Mouse (Mus musculus): Measurements from ENCODE around the gene Tnnt1. TPM values are rescaled to one million over a fixed set of nuclear protein-coding genes. Genes with fewer than 3 reads are reported as not detected.

Gene Tnnt1
- polyA plus RNA-seq, 1 experiment, result not detected

DNA sequence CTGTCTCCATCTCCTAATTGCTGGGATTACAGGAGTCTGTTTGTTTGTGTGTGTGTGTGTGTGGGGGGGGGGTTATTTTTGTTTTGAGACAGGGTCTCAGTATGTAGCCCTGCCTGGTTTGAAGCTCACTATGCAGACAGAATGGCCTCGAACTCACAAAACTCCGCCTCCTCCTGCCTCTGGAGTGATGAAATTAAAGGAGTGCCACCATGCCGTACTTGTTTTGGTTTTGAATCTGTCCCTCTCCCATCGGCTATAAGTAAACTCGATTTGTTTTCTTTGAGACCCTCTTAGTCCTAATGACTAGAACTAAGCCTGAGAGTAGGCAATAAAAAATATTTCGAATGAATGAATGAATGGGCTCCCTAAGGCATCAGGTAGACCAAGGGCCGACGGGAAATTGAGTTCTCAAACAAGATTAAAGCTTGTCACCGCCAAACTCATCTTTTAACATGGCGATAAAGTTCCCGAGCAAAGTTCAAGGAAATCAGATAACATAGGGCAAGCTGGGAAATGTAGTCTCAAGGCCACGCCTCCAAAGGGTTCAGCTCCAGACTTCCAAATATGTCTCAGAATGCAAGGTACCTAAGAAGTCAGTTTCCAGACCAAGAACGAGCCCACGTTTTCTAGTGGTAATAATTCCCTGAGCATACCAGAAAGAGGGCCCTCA lies 13.6 kb downstream of the Tnnt1 start:
- Histone ChIP-seq H3K4me3 (ENCODE audit: insufficient read depth, low read depth, low read length) (peak overlapping the region; percentile 16; the same call in 1 of the 2 replicates), H3K4me1 (ENCODE audit: control insufficient read depth, insufficient read depth, low read length) (peaks cover 18% of the 10 kb centered on the region), H3K27ac (ENCODE audit: insufficient read depth, low read depth, low read length) (0 out of 2 replicates have a peak overlapping the region, but pooled peaks have one; percentile 12)
- WGBS, result 6% methylated on average over 14 of the region's 14 CpGs
- no peak for TF ChIP-seq POLR2A (IDR thresholded peaks at IDR 0.05; ENCODE audit: insufficient read depth, low read depth, low read length)
- no peak for TF ChIP-seq CTCF (IDR thresholded peaks at IDR 0.05; ENCODE audit: insufficient read depth, low read depth, low read length)

DNA sequence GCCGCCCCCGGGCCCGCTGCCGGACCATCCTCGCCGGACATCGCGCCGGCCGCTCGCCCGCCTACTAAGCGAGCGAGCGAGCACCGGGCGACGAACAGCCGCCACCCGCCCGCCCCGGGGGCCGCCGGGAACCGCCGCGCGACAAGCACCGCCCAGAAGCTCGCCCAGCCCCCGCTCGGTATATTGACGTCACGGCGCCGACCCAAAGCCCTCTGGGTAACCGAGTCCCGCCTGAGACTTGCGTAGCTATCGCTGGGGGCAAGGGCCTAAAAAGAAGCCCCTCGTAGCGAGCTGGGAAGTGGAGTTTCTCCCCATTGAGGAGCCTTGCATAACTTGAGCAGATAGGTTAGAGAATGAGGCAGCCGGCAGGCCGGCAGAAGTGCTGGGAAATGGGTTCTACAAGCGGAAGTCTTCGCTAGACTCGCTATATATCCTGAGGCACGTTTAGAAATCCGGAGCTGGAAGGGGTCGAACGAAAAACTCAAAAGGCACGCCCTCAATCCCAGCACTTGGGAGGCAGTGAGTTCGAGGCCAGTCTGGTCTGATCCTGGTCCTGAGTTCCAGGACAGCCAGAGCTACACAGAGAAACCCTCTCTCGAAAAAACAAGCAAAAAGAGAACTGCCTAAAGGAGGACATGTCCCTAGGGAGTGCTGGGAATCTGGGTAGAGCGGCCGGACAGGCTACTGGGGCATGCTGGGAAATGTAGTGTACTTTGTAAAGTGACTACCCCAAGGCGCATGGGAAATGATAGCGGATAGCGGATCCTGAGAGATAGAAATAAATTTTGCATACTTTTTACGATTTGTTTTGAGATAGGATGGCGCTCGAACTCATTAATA lies 14.4 kb downstream of the Tnnt1 start, which contains the start of gene Ppp1r12c:
Gene Ppp1r12c (minus strand): TSS at position 123 of the 840 bp plus-strand sequence.
- peak; percentile 88 for TF ChIP-seq POLR2A (IDR thresholded peaks at IDR 0.05; ENCODE audit: insufficient read depth, low read depth, low read length)
- TF ChIP-seq CTCF (IDR thresholded peaks at IDR 0.05; ENCODE audit: insufficient read depth, low read depth, low read length), result no peak
- peak within 1 kb of the TSS; percentile 71 for H3K4me3 ChIP-seq (ENCODE audit: insufficient read depth, low read depth, low read length)
- WGBS, result under 1% methylated on average over 61 of the region's 62 CpGs
- peaks cover 23% of the 10 kb centered on the region for H3K4me1 ChIP-seq (ENCODE audit: control insufficient read depth, insufficient read depth, low read length)
- peak within 1 kb of the TSS; percentile 87 for H3K27ac ChIP-seq (ENCODE audit: insufficient read depth, low read depth, low read length)

DNA sequence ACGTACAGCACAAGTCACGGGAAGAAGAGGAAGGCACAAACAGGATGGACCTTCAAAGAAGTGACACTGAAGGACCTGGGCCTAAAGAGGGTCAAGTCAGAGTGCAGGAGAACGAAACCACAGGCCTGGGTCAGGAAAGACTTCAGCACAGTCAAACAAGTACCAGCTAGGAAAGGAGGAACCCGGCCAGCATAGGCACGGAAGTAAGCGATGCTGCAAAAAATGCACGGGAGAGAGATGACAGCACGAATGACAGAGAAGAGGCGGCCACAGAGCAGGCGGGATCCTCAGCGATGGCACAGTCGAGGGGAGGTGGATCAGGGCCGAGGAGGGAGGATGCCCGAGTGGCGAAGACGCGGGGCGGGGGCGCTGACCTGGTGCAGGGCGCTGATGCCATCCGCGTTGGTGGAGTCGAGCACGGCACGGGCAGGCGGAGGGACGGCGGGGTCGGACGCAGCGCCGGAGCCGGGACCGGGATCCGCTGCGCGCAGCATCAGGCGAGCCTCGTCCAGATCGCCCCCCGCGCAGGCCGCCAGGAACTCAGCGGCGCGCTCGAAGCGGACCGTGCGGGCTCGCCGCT lies 15.2 kb downstream of the Tnnt1 start:
- under 1% methylated on average over 46 of the region's 52 CpGs for WGBS
- peaks cover 23% of the 10 kb centered on the region for H3K4me1 ChIP-seq (ENCODE audit: control insufficient read depth, insufficient read depth, low read length)
- 0 out of 2 replicates have a peak overlapping the region, but pooled peaks have one; percentile 4 for H3K27ac ChIP-seq (ENCODE audit: insufficient read depth, low read depth, low read length)
- H3K4me3 ChIP-seq (ENCODE audit: insufficient read depth, low read depth, low read length), result peak overlapping the region; percentile 71
- TF ChIP-seq CTCF (IDR thresholded peaks at IDR 0.05; ENCODE audit: insufficient read depth, low read depth, low read length) (no peak), POLR2A (IDR thresholded peaks at IDR 0.05; ENCODE audit: insufficient read depth, low read depth, low read length) (no peak)

DNA sequence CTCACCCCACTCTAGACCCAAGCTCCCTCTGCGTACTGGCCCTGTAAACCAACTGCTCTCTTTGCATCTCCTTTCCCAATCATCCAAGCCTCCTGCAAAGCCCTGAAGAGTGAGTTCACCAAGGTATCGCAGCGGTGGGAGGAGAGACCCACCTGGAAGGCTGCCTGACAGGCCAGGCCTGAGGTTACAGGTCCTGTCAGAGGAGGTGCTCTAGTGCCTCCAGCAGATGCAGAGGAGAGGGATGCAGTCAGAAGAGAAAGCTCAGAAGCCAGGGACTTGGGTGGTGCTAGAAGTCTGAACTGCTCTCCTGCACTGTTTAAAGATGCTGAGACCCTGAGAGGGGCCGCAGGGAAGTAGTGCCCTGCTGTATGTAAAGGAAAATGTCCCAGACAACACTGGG lies 17.1 kb downstream of the Tnnt1 start:
- Histone ChIP-seq H3K4me1 (ENCODE audit: control insufficient read depth, insufficient read depth, low read length) (peaks cover 23% of the 10 kb centered on the region), H3K27ac (ENCODE audit: insufficient read depth, low read depth, low read length) (no peak overlapping the region), H3K4me3 (ENCODE audit: insufficient read depth, low read depth, low read length) (no peak overlapping the region)
- 81% methylated on average over 4 of the region's 4 CpGs for WGBS
- TF ChIP-seq POLR2A (IDR thresholded peaks at IDR 0.05; ENCODE audit: insufficient read depth, low read depth, low read length), result no peak
- TF ChIP-seq CTCF (IDR thresholded peaks at IDR 0.05; ENCODE audit: insufficient read depth, low read depth, low read length), result no peak

DNA sequence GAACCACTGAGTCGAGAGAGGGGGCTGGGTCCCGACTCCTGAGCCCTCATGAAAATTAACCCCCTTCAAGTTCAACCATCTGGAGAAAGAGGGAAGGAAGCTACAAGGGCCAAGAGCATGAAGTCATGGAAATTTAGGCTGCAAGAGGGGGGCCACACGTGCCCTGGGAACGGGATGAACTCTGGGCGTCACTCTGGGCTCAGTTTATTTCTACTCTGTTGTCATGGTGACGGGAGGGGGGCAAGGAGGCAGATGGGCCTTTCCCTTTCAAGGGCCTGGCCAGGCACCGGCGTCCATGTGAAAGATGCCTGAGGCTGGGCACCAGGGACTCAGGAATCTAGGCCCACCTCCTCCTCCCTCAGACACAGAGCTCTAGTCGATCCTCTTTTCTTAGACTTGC lies 17.9 kb downstream of the Tnnt1 start:
- TF ChIP-seq CTCF (IDR thresholded peaks at IDR 0.05; ENCODE audit: insufficient read depth, low read depth, low read length) (no peak), POLR2A (IDR thresholded peaks at IDR 0.05; ENCODE audit: insufficient read depth, low read depth, low read length) (no peak)
- no peak overlapping the region for H3K4me3 ChIP-seq (ENCODE audit: insufficient read depth, low read depth, low read length)
- WGBS, result 5% methylated on average over 9 of the region's 9 CpGs
- H3K27ac ChIP-seq (ENCODE audit: insufficient read depth, low read depth, low read length), result no peak overlapping the region
- peaks cover 23% of the 10 kb centered on the region for H3K4me1 ChIP-seq (ENCODE audit: control insufficient read depth, insufficient read depth, low read length)

DNA sequence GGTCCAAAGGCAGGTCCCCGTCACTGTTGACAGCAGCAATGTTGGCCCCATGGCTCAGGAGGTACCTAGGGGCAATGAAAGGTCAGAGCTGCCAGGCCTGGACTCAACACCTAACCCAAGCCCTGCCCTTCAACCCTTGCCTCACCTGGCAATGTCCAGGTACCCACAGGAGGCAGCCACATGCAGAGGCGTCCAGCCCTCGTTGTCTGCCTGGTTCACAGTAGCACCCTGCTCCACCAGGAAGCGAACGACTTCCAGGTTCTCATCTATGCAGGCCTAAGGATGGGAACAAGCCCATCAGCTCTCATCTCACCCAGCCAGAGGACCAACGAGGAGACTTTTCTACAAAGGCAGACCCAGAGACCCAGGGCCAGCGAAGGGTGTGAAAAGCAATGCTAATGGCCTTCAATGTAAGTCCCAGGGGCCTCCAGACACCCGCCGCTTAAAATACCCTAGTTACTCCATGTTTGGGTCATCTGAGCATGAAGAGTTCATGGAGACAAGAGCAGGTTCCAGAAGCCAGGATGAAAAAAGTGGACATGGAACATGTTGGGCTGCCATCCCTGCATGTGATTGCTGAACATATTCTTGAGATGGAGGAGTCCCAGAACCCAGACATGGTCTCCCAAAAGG lies 18.8 kb downstream of the Tnnt1 start:
- no peak overlapping the region for H3K4me3 ChIP-seq (ENCODE audit: insufficient read depth, low read depth, low read length)
- H3K27ac ChIP-seq (ENCODE audit: insufficient read depth, low read depth, low read length), result no peak overlapping the region
- TF ChIP-seq POLR2A (IDR thresholded peaks at IDR 0.05; ENCODE audit: insufficient read depth, low read depth, low read length) (no peak), CTCF (IDR thresholded peaks at IDR 0.05; ENCODE audit: insufficient read depth, low read depth, low read length) (no peak)
- peaks cover 27% of the 10 kb centered on the region for H3K4me1 ChIP-seq (ENCODE audit: control insufficient read depth, insufficient read depth, low read length)
- WGBS, result 79% methylated on average over 9 of the region's 9 CpGs

DNA sequence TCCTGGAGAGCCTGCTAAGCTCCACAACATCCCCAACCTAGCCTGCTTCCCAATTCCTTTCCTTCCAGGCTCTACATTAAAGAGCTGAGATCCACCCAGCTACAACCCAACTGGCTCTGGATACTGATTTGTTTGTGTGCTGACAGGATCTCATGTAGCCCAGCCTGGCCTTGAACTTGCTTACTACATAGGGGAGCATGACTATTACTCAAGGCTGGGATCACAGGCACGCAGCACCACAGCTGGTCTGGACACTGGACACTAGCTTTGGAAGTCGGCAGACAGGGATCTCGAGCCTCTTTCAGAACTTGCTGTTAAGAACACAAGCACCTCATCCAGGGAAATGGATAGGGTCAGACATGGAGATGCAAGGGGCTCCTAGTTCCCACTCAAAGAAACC lies 19.7 kb downstream of the Tnnt1 start:
- TF ChIP-seq CTCF (IDR thresholded peaks at IDR 0.05; ENCODE audit: insufficient read depth, low read depth, low read length) (no peak), POLR2A (IDR thresholded peaks at IDR 0.05; ENCODE audit: insufficient read depth, low read depth, low read length) (no peak)
- H3K4me1 ChIP-seq (ENCODE audit: control insufficient read depth, insufficient read depth, low read length), result peaks cover 27% of the 10 kb centered on the region
- no peak overlapping the region for H3K4me3 ChIP-seq (ENCODE audit: insufficient read depth, low read depth, low read length)
- WGBS, result 96% methylated on average over 3 of the region's 3 CpGs
- H3K27ac ChIP-seq (ENCODE audit: insufficient read depth, low read depth, low read length), result no peak overlapping the region

DNA sequence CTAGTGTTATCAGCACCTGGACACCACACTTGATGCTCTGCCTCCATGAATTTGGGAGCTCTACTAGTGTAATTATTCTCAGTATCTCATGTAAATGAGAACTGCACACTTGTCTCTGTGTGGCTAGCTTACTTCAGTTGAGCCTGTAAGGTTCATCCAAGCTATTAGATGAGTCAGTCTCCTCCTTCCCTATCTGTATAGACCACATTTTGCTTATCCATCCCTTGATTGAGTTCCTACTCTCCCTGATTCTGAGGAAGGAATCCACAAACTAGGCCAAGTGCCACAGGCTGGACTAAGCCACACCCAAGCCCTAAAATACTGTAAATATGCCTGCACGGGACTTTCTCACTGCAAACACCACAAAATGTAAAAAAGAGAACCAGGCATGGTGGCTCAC lies 22.2 kb downstream of the Tnnt1 start:
- Histone ChIP-seq H3K27ac (ENCODE audit: insufficient read depth, low read depth, low read length) (no peak overlapping the region), H3K4me3 (ENCODE audit: insufficient read depth, low read depth, low read length) (no peak overlapping the region), H3K4me1 (ENCODE audit: control insufficient read depth, insufficient read depth, low read length) (peaks cover 21% of the 10 kb centered on the region)
- TF ChIP-seq POLR2A (IDR thresholded peaks at IDR 0.05; ENCODE audit: insufficient read depth, low read depth, low read length) (no peak), CTCF (IDR thresholded peaks at IDR 0.05; ENCODE audit: insufficient read depth, low read depth, low read length) (no peak)
- 66% methylated on average over 1 of the region's 1 CpGs for WGBS

Measured in olfactory bulb, adult 2 months (tissue).